Mouse (Mus musculus): ENCODE measurements around the gene Tatdn3.
A peak's percentile ranks its signal among the peaks of the same experiment; 100 is the strongest.
"Not testable (repeated sequence)": the region's sequence is repeated elsewhere in the genome, so short reads cannot be mapped to it uniquely, and the experiment has no call there.

The Tatdn3 gene

GRCm38 (mm10) chr1:191073486-191073885, 10.8 kb upstream of the Tatdn3 start:
- no peak for DNase-seq

DNA sequence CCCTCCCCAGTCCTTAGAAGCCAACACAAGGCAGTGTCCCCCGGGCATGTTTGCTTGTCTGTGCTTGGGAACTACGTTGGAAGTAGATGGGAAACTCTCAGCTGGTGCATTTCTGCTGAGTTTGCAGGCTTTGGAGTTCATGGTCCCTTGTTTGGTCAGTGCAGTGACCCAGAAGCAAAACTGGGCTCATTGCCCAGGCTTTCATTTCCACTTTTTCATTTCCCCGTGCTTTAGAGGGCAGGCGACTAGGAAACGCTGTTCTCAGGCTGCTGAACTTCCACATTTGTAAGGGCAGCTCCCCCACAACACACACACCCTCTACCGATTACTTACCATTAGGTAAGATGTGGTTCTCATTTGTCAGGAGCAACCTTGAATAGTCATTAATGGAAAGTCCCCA, 10.3 kb upstream of the Tatdn3 start:
- DNase-seq: no peak

GRCm38 (mm10) chr1:191072329-191072913, 9.7 kb upstream of the Tatdn3 start:
- no peak for DNase-seq

GRCm38 (mm10) chr1:191071613-191072012, 8.9 kb upstream of the Tatdn3 start:
- no peak for DNase-seq

- no peak for DNase-seq
Measured at GRCm38 (mm10) chr1:191070259-191070658, 7.5 kb upstream of the Tatdn3 start.

GRCm38 (mm10) chr1:191068377-191068776, 5.6 kb upstream of the Tatdn3 start:
- peak; percentile 48 for DNase-seq

DNA sequence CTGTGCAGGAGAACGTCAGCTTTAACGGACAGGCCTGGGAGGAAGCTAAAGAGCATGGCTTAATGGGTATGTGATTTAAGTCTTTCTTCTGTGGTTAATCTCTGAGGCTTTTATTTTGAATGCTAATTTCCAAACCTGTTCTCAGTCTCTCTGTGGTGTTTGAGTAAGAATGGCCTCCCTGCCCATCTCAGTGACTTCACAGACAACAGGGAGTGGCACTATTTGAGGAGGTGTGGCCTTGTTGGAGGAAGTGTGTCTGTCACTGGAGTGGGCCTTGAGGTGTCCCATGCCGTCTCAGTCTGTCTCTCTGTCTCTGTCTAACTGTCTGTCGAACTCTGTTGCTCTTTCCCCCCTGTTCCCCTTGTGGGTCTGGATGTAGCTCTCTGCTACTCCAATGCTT, 2.5 kb upstream of the Tatdn3 start:
- no peak for DNase-seq

- DNase-seq: no peak
Measured at GRCm38 (mm10) chr1:191064535-191064934, 1.8 kb upstream of the Tatdn3 start.

DNA sequence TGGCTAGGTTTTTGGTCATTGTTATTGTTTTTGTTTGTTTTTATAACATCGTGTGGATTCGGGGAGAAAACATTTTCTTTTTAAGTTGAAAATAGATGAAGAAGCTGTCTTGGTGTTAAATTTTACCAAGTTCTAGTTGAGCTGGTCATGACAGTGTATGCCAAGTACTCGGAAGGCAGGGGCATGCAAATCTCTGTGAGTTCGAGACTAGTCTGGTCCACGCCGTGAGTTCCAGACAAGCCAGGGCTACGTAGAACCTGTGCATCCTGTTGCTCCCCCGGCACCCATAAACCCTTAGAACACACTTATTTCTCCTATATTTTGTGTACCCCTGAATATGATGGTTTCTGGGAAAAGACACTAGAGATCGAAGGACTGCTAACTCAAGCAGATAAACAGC, 968 bp upstream of the Tatdn3 start:
- DNase-seq: no peak

- DNase-seq: peak; percentile 19
Measured at GRCm38 (mm10) chr1:191062241-191062780, 421 bp downstream of the Tatdn3 start.

DNA sequence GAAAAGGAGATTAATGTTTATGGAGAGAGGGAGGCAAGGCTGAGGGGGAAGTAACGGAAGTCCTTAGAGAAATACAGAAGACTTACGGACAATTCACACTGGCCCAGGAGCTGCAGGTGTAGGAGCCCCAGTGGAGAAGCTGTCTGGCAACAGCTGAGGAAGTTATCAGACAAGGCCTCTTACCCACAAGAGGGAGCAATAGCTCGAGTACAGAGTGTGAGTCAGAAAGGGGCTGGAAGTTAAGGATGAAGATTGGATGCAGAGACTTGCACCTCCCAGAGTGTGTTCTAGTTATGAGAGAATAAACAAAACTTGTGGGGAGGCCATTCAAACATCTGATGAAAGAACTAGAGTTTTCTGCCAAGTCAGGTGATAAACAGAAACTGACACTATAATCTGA, 5.3 kb downstream of the Tatdn3 start:
- DNase-seq: no peak

GRCm38 (mm10) chr1:191055533-191055873, 7.2 kb downstream of the Tatdn3 start:
- no peak for DNase-seq

DNA sequence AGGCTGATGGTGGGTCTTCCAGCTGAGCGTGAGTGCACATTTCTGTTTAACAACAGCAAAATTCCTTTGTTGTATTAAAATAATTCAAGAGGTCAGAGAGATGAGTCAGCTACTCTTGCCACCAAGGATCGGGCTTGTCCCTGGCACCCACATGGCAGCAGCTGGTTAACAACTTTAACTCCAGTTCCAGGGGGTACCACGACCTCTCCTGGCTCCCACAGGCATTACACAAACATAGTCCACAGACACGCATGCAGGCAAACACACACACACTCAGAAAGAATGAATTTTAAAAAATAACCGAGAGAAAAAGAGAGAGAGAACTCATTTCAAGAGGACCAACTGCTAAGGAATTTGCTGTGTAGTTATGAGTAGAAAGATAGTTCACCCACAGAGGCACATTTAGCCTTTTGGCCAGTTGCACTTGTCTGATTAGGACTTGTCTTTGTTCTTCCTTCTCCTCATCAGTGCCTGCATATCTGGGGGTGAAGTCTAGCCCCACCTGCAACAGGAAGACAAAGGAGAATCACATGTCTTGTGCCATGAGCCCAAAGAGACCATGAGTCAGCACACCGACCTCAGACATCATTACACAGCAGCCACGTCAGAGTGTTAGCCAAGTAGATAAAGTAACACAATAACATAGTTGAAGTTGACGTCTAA, 7.7 kb downstream of the Tatdn3 start:
- DNase-seq: no peak

- DNase-seq: no peak
Measured at GRCm38 (mm10) chr1:191053555-191053954, 9.2 kb downstream of the Tatdn3 start.

- DNase-seq: no peak
Measured at GRCm38 (mm10) chr1:191046231-191046824, 16.4 kb downstream of the Tatdn3 start.

DNA sequence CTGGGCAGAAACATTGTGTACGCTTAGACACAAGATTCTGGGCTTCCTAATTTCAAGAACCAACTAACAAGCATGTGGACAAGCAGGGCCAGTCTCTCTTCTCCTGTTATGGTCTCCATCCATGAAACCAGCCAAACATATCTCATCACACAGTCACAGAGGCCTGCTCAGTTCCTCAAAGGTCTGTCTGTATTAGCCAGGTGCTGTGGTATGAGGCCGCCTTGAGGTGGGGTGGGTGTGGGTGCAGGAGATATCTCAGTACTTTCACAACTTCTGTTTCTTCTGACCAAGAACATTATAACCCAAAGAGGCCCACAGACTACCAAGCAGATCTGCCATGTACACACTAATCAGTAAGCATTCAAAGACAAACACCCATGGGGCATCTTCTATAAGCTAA, 17.5 kb downstream of the Tatdn3 start:
- no peak for DNase-seq

DNA sequence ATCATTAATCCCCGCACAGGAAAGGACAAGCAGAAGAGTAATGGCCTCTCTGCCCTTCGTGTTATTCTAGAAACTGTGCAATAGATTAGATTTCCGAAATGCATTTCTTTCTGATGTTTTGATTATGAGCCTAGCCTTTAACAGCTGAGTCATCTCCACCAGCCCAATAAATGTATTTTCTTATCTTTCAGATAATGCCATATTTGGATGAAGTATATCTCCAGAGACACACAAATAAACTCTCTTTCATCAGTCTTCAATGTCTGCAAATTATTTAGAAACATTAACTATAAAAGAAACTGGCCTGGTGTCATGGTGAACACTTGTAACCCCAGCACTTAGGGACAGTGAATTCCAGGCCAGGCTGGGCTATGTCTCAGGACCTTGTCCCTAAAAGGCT, 20.0 kb downstream of the Tatdn3 start:
- no peak for DNase-seq

DNA sequence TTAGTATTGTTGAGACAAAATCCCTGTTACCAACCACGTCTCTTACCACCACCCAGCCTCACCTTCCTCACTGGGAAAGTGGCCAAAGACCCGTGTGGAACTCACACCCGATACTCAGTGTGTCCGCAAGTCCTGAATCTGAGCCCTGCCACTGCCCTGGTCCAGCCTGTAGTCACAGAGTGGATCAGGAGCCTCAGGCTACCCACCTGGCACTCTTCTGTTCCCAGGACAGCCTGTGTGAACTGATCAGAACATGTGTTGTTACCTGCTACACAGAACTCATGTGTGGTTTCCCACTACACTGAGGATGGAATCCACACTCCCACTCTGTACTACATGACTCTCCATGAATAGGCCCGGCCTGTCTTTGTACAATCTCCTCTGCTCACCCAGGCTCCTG, 20.6 kb downstream of the Tatdn3 start:
- no peak for DNase-seq

DNA sequence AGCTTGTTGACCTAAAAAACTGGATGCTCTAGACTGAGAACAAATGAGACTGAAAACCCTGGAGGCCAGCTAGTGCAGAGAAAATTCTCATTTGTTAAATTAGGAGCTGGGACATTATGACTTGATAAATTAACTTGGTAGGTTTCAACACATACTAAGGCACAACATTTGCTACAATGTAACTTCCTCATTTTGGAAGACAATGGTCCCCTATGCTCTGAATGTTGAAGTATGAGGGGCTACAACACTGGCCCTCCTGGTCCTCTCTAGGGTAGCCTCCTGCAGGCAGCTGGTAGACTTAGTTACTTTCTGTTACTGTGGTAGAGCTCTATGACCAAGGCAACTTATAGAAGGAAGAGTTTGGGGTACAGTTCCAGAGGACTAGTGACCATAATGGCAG, 21.4 kb downstream of the Tatdn3 start:
- DNase-seq: no peak

GRCm38 (mm10) chr1:191037999-191038398, 24.7 kb downstream of the Tatdn3 start:
- DNase-seq: no peak

DNA sequence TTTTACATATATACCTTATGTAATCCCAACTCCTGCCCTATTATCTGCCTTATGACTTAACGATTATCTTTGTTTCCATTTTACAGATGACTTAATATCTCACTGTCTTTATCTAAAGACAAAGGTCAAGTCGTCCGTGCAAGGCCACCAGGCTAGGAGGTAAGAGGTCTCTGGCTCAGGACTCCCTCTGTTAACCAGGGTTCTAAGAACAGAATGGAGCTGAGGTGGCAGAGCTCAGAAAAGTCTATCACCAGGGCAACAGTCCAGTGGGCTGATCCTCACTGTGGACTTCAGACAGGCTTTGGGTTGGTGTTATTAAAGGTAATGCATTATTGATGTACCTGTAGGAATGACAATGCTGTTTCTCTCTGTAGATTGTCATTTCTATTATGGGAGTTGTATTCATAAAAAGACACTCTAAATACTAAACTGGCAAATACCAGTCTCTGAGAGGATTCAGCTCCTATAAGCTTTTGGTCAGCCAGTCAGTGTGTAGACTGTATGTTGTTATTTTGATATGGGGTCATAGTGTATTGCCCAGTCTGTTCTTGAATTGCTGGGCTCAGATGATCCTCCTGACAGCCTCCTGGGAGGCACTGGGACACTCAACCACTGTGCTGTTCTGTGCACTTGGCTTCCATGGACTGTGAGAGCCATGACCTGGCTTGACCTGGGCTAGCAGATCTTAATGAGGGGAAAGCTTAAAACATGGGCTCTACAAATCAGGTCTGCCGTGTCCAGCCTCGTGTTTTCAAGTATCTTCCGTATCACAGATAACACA, 26.0 kb downstream of the Tatdn3 start, which contains the start of gene Spata45:
Gene Spata45, plus strand, starts transcription at position 86 of the 781 bp plus-strand sequence.
- no peak for DNase-seq

GRCm38 (mm10) chr1:191035649-191036048, 27.1 kb downstream of the Tatdn3 start:
- DNase-seq: no peak

- DNase-seq: not testable (repeated sequence)
Measured at GRCm38 (mm10) chr1:191030922-191031425, 31.8 kb downstream of the Tatdn3 start.

All from embryo, embryonic 11 days (tissue).